Mouse (Mus musculus) c-Kit-negative CD71-positive TER-119-positive erythroid progenitor cells, embryonic 14.5 days (primary cell): ENCODE results near the gene Slc39a13.
"Not testable (repeated sequence)": the region's sequence is repeated elsewhere in the genome, so short reads cannot be mapped to it uniquely, and the experiment has no call there.

ENCODE experiments used
- DNase-seq: peaks from one replicate; pipeline ENCODE4 v3.0.0-alpha.2; 2013; ENCODE audit warnings: low read depth, low spot score

Slc39a13 gene

DNA sequence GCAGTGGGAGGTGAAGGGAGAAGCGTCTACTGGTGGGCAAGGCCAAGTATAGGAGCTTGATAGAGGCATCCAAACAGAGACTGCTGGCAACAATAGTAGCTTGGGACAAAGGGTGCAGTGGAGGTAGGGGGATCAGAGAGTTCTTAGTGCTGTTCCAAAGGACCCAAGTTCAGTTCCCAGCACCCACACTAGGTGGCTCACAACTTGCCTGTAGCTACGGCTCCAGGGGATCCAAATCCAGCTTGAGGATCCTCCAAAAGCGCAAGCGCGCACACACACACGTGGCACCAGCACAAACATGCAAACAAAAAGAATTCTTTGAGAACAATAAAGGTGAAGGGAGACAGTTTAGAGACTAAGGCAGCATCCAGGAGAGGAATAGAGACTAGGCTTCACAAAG, 6.0 kb downstream of the Slc39a13 start:
- no peak for DNase-seq

DNA sequence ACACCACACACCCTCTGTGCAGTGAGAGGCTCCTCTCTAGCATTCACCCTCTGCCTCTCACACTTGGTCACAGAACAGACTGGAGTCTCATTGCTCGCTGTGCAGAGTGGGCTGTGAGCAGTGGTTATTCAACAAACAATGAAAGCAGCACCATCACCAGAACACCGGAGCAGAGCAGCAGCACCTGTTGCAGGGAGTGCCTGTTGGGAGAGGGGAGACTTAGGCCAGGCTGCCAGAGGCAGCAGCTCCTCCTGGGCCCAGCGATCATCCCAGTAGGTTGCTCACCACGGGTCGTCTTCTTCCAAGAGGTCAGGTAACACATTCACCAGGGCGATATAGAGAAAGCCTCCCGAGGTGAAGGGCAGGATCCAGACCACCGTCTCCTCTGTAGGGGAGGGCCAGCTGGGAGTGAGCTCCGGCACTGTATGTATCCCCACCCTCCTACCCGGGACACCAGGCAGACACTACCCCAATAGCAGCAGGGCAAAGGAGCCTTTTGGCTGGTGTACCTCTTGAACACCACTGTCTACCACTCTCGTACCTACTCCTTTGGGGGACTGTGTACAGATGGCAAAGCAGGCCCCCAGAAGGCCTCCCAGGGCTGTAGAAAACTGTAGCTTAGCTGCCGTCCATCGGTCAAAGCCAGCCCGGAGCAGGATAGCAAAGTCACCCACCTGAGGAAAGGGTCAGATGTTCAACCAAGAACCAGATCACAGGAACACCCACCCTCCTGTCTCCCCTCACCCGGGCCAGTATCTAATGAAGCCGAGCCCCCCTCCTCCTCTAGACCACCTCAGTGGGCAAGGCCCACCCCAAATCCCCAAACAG, 7.2 kb downstream of the Slc39a13 start:
- no peak for DNase-seq

GRCm38 (mm10) chr2:91061849-91062481, 8.3 kb downstream of the Slc39a13 start:
- no peak for DNase-seq

DNA sequence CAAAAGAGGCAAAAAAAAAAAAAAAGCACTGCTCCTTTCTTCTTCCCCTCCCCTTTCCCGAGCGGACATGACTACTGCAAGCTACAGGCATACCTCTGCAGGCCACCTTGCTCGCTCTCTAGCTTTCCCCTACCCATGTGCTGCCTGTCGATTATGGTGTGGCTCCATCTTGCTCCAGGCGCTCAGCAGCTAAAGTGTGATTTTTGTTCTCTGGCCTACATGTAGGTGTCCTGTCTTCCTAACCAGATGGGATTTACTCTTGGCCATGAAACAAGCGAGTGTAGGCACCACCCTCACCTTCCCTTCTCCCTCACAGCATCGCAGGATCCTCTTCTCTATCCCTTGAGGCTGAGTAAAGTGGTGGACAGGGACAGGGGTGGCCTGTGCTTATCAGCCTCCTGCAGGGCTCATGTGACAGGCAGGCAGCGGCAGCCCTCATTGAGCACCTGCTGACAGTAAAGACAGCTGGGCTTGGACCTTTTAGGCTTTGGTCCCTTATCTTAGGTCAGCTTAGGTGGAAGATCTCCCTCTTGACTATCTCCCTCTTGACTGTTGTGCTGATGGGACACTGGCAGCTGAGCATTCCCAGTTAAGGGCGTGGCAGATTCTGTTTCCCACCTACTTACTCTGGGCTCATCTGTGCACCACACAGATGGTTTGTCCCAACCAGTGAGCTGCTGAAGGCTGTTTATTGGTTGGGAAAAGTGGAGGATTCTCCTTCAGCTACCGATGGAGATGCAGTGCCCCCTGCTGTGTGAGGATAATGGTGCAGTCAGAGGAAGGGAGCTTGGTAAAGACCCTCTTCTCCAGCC, 9.5 kb downstream of the Slc39a13 start:
- DNase-seq = peak; percentile 37

GRCm38 (mm10) chr2:91059376-91059775, 10.8 kb downstream of the Slc39a13 start:
- DNase-seq = no peak

- DNase-seq = no peak
Measured at GRCm38 (mm10) chr2:91058435-91058834, 11.8 kb downstream of the Slc39a13 start.

DNA sequence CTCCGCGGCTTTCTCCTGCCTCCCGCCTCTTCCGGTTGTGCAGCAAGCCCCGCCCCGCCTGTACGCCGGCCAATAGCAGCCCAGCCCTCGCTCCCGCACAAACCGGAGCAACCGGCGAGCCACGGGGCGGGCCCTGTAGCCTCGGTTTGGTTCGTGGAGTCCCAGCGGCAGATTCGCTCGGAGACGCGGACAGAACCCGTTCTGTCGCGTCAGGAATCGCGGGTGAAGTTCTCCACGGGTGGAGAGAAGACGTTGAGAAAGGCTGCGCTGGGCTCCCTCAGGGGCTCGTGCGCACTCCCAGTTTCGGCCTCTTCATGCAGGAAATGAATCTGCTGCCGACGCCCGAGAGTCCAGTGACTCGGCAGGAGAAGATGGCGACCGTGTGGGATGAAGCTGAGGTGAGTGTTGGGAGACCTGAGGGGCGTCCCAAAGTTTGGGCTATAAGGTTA, 16.3 kb downstream of the Slc39a13 start, which contains the start of gene Psmc3:
Psmc3 (plus strand) TSS at position 76 of the 449 bp plus-strand sequence.
- DNase-seq = peak; percentile 85

DNA sequence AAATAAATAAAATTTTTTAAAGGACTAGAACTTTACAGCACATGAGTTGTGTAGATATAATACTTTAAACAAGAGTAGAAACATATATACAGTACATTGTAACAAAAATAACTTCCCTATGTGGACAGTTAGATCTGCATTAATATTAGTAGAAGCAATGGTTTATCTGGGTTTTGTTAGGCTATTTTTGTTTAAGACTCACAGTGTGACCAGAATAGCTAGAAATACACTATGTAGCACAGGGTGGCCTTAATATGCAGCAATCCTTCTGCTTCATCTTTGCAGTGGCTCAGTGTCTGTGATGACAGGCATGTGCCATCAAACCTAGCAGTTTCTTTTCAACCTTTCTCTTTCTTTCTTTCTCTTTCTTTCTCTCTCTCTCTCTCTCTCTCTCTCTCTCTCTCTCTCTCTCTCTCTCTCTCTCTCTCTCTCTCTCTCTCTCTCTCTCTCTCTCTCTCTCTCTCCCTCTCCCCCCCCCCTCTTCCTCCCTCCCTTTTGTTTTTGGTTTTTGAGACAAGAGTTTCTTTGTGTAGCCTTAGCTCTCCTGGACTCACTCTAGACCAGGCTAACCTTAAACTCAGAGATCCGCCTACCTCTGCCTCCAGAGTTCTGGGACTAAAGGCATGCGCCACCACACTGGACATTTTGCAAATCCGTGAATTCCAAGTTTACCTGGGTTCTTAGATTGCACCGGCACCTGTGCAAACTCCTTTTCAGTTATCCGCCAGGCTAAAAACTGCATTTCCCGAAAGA, 16.9 kb downstream of the Slc39a13 start:
- no peak for DNase-seq

GRCm38 (mm10) chr2:91052752-91053151, 17.5 kb downstream of the Slc39a13 start:
- DNase-seq = no peak

GRCm38 (mm10) chr2:91051917-91052316, 18.3 kb downstream of the Slc39a13 start:
- DNase-seq = no peak

DNA sequence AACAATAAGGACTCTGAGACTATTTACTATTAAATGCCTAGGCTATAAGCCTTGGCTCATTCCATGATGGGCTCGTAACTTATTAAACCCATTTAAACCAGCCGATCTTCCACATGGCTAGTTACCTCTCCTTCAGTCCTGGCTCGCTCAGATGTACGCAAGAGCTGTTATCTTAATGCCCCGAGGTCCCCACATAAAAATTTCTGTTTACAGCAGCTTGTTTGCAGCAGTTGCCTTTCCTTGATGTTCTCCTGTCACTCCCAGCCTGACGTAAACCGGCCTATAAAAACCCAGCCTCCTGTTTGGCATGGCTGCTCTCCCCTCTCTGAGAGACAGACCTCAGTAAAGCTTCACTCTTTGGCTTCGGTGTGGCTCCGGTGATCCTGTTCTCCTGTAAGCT, 22.9 kb downstream of the Slc39a13 start:
- no peak for DNase-seq

- DNase-seq = not testable (repeated sequence)
Measured at GRCm38 (mm10) chr2:91045805-91046204, 24.4 kb downstream of the Slc39a13 start.

GRCm38 (mm10) chr2:91044727-91045126, 25.5 kb downstream of the Slc39a13 start:
- no peak for DNase-seq

- no peak for DNase-seq
Measured at GRCm38 (mm10) chr2:91042651-91043398, 27.4 kb downstream of the Slc39a13 start.

DNA sequence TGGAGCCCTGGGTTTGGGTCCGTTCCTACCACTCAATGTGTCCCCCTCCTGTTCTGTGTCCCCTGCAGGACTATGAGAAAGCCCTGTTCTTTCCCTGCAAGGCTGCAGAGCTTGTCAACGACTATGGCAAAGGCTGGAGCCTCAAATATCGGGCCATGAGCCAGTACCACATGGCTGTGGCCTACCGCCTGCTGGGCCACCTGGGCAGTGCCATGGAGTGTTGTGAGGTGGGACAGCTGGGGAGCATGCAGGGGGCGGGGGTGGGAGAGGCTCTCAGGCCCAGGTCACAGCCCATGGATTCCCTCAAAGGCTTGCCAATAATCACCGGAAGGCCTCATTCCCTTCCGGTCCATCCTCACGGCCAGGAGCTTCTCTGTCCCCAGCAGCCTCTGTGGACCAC, 28.4 kb downstream of the Slc39a13 start:
- DNase-seq = no peak

- no peak for DNase-seq
Measured at GRCm38 (mm10) chr2:91035385-91035784, 34.8 kb downstream of the Slc39a13 start, which contains the start of gene Rapsn. Gene Rapsn (plus strand): TSS chr2:91035620.

GRCm38 (mm10) chr2:91033000-91033399, 37.2 kb downstream of the Slc39a13 start:
- DNase-seq = no peak

GRCm38 (mm10) chr2:91031216-91031615, 39.0 kb downstream of the Slc39a13 start:
- DNase-seq = no peak

DNA sequence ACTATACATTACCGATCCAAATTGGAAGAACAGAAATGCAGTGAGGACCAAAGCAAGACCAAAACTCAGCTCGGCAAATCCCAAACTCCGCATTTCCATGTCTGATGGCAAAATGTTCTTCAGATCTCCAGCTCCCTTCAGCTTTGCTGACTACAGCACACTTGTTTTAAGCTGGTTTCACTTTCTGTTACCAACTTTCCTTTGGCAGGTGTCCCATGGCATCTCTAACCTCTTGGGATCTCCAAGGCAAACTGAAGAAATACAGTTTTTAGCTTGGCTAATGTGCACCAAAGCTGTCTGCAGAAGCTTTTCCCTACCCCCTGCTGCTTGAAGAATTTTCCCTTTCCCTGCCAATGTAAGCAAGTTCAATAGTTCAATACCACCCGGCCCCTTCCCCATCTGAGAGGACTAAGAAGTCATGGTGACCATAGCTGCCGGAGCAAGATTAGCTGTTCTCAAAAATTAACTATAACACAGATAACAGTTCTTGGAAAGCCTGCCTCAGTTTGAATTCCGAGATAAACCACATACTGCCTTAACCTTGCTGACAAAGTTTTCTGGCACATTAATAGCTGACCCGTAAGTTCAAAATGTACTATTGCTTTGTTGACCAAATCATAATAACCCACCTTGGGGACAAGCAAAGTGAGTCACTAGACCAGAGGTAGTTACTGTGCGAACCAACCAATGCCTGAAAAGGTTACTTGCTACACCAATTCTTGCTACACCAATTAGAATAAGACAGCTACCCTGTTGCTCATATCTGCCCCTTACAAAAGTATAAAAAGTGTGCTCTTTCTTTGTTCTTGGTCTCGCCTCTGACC, 42.6 kb downstream of the Slc39a13 start:
- DNase-seq = peak; percentile 55

DNA sequence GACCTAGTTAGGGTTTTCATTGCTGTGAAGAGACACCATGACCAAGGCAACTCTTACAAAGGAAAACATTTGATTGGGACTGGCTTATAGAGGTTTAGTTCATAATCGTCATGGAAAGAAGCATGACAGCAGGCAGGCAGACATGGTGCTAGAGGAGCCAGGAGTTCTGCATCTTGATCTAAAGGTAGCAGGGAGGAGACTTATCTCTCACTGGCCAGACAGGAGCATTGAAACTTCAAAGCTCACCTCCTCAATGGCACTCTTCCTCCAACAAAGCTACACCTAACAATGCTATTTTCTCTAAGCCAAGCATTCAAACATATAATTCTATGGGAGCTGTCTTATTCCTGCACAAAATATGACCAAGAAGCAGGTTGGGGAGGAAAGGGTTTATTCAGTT, 43.7 kb downstream of the Slc39a13 start:
- peak; percentile 49 for DNase-seq
